ENCODE assay signal across 11 mouse cellular contexts in genomic region chr13:49308206-49308605, GRCm38 (mm10). TPM values are rescaled to one million over a fixed set of nuclear protein-coding genes. Genes with fewer than 3 reads are reported as not detected.
DNase-seq lines count a peak whose midpoint lies in the region; ATAC-seq and TF ChIP-seq lines count a peak whose summit lies in the region.
"Had no signal": no experiment of that assay in that cellular context is flagged by ENCODE, and none has a peak within 500 bp of the region (broad histone marks: within the 10 kb centered on the region; RNA-seq: fewer than 3 reads in every experiment).

No protein-coding gene starts in this region.

- H3K9ac ChIP-seq in liver, postnatal 0 days (replicated peaks) = peak overlapping the region; percentile 53
- H3K9ac ChIP-seq: forebrain, postnatal 0 days; hindbrain, embryonic 14.5 days had no signal

- no peak for DNase-seq in kidney, adult 2 months
- no peak for DNase-seq in kidney, postnatal 14 days
- peak; percentile 46 for DNase-seq in CD4-positive, CD25-positive, alpha-beta regulatory T cell, adult 2 months (ENCODE audit: low read depth, low spot score)
- DNase-seq in liver, postnatal 0 days = no peak
- DNase-seq in urinary bladder, postnatal 25 days (ENCODE audit: low spot score) = no peak
- DNase-seq in frontal cortex, postnatal 36 days (ENCODE audit: low spot score in 2 of 2) = no peak
- DNase-seq: forebrain, postnatal 0 days had no signal

- no peaks in the 10 kb centered on the region for H3K27me3 ChIP-seq in kidney, adult 2 months (replicated peaks; ENCODE audit: control insufficient read depth, insufficient read depth, low read length)
- no peaks in the 10 kb centered on the region for H3K27me3 ChIP-seq in liver, postnatal 0 days (ENCODE audit: insufficient read depth, low read length)
- H3K27me3 ChIP-seq: Patski had no signal

- ATAC-seq in liver, postnatal 0 days = no peak
- ATAC-seq in megakaryocyte progenitor cell, adult 5-6 weeks (replicated peaks; ENCODE audit: poor library complexity) = no peak
- ATAC-seq: Patski had no signal

- no peaks in the 10 kb centered on the region for H3K9me3 ChIP-seq in liver, postnatal 0 days (ENCODE audit: low read length)

- H3K36me3 ChIP-seq in kidney, adult 2 months (ENCODE audit: control insufficient read depth, insufficient read depth, low read length) = no peaks in the 10 kb centered on the region
- H3K36me3 ChIP-seq in liver, postnatal 0 days (replicated peaks; ENCODE audit: insufficient read depth, low read length) = no peaks in the 10 kb centered on the region

- 97% methylated on average over 4 of the region's 4 CpGs for WGBS in kidney, adult 2 months
- 36% methylated on average over 4 of the region's 4 CpGs for WGBS in bone marrow, adult 2 months
- 47% methylated on average over 4 of the region's 4 CpGs for WGBS in liver, postnatal 0 days (ENCODE audit: insufficient replicate concordance)

- no peak for TF ChIP-seq POLR2A in kidney, adult 2 months (IDR thresholded peaks at IDR 0.05; ENCODE audit: low read depth, low read length)
- no peak for TF ChIP-seq POLR2A in bone marrow, adult 2 months (IDR thresholded peaks at IDR 0.05; ENCODE audit: borderline replicate concordance, control insufficient read depth, low read depth, low read length)

- TF ChIP-seq EP300 in liver, postnatal 0 days (IDR thresholded peaks at IDR 0.05; ENCODE audit: low read depth) = no peak

- H3K4me3 ChIP-seq in kidney, adult 2 months (ENCODE audit: insufficient read depth, low read depth, low read length) = 0 out of 2 replicates have a peak overlapping the region, but pooled peaks have one; percentile 8
- H3K4me3 ChIP-seq in bone marrow, adult 2 months (replicated peaks; ENCODE audit: control insufficient read depth, low read depth, low read length) = peak overlapping the region; percentile 93
- peak overlapping the region; percentile 55 for H3K4me3 ChIP-seq in liver, postnatal 0 days (ENCODE audit: low read depth, low read length)

- no peaks in the 10 kb centered on the region for H3K4me1 ChIP-seq in kidney, adult 2 months (ENCODE audit: control insufficient read depth, insufficient read depth, low read length)
- H3K4me1 ChIP-seq in bone marrow, adult 2 months (ENCODE audit: control insufficient read depth, insufficient read depth, low read length) = peaks cover 14% of the 10 kb centered on the region
- H3K4me1 ChIP-seq in liver, postnatal 0 days (ENCODE audit: insufficient read depth) = peaks cover 41% of the 10 kb centered on the region

- no peak overlapping the region for H3K27ac ChIP-seq in kidney, adult 2 months (ENCODE audit: insufficient read depth, low read depth, low read length)
- H3K27ac ChIP-seq in bone marrow, adult 2 months (ENCODE audit: control insufficient read depth, insufficient read depth, low read depth, low read length, poor library complexity) = peak overlapping the region; percentile 96
- peak overlapping the region; percentile 84 for H3K27ac ChIP-seq in liver, postnatal 0 days (ENCODE audit: low read depth)
- H3K27ac ChIP-seq: hindbrain, embryonic 14.5 days had no signal

- no peak for TF ChIP-seq CTCF in kidney, adult 2 months (conservative IDR thresholded peaks at IDR 0.05; ENCODE audit: insufficient read depth, insufficient read length, low read depth, low read length)
- TF ChIP-seq CTCF in bone marrow, adult 2 months (IDR thresholded peaks at IDR 0.05; ENCODE audit: control insufficient read depth, insufficient read depth, low read length) = no peak
- no peak for TF ChIP-seq CTCF in liver, postnatal 0 days (IDR thresholded peaks at IDR 0.05; ENCODE audit: low read depth)

- H3K4me2 ChIP-seq in liver, postnatal 0 days (ENCODE audit: low read depth, low read length) = peak overlapping the region; percentile 67
- H3K4me2 ChIP-seq: hindbrain, embryonic 14.5 days had no signal

RNA-seq across cellular contexts. Expression of gene Fgd3, which starts 11.9 kb away (rescaled TPM):
- polyA plus RNA-seq in kidney, adult 2 months (2012; rRNA removed) = 6.2 and 6.3 TPM in 2 replicates
- polyA plus RNA-seq in bone marrow, adult 2 months (2011; ENCODE audit: insufficient read depth, insufficient read length, low replicate concordance, missing spikeins) = 10.9 and 31.9 TPM in 2 replicates
- 0.57 and 0.62 TPM in 2 replicates for polyA plus RNA-seq in liver, postnatal 0 days (2015; fragmentation: Nextera tagmentation; extraction: Ambion mirVana)
- 3.4 and 4.1 TPM in 2 replicates for total RNA-seq in megakaryocyte progenitor cell, adult 5-6 weeks (2015)
- 8.6 and 9.3 TPM in 2 replicates for total RNA-seq in megakaryocyte progenitor cell, adult 5-6 weeks (2017)

RNA-seq across cellular contexts. Expression of gene Bicd2, which starts 33.2 kb away (rescaled TPM):
- 17.0 and 17.6 TPM in 2 replicates for polyA plus RNA-seq in kidney, adult 2 months (2012; rRNA removed)
- 12.1 and 23.2 TPM in 2 replicates for polyA plus RNA-seq in bone marrow, adult 2 months (2011; ENCODE audit: insufficient read depth, insufficient read length, low replicate concordance, missing spikeins)
- polyA plus RNA-seq in liver, postnatal 0 days (2015; fragmentation: Nextera tagmentation; extraction: Ambion mirVana) = 4.9 and 5.8 TPM in 2 replicates
- total RNA-seq in megakaryocyte progenitor cell, adult 5-6 weeks (2015) = 9.7 and 10.9 TPM in 2 replicates
- 17.1 and 21.5 TPM in 2 replicates for total RNA-seq in megakaryocyte progenitor cell, adult 5-6 weeks (2017)

RNA-seq across cellular contexts. Expression of gene Susd3, which starts 59.7 kb away (rescaled TPM):
- polyA plus RNA-seq in kidney, adult 2 months (2012; rRNA removed) = 50.1 and 62.3 TPM in 2 replicates
- polyA plus RNA-seq in bone marrow, adult 2 months (2011; ENCODE audit: insufficient read depth, insufficient read length, low replicate concordance, missing spikeins) = 3.0 and 10.2 TPM in 2 replicates
- 2.5 and 2.9 TPM in 2 replicates for polyA plus RNA-seq in liver, postnatal 0 days (2015; fragmentation: Nextera tagmentation; extraction: Ambion mirVana)
- total RNA-seq in megakaryocyte progenitor cell, adult 5-6 weeks (2015) = 3.8 and 5.7 TPM in 2 replicates
- total RNA-seq in megakaryocyte progenitor cell, adult 5-6 weeks (2017) = 1.7 and 4.0 TPM in 2 replicates
- polyA plus RNA-seq: Patski had no signal

Comparison
In these comparisons a context has a peak if more than half of its experiments do, and no peak if none do; other contexts are left out.
1. H3K4me3 ChIP-seq: peak in every context shown above with its lines; median percentile 93 in bone marrow, adult 2 months; 55 in liver, postnatal 0 days; 8 in kidney, adult 2 months.